ENCODE assay signal across 13 mouse cellular contexts in the genomic region with DNA sequence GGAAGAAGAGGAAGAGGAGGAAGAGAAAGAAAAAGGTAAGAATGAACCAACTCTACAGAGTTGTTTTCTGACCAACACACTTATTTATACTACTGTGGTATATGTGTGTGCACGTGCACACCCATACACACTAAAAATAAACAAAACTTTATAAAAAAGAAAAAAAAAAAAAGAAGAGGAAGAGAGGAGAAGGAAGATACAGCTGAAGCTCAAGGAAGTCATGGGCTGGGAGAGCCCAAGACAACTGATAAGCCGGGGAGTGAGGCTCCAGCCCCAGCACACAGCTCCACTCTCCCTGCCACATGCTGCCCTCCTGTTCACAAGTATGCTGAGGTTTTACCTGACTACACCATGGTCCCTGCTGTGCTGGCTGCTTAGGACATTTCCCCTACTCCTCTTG.
"Had no signal": no experiment of that assay in that cellular context is flagged by ENCODE, and none has a peak within 500 bp of the region (broad histone marks: within the 10 kb centered on the region; RNA-seq: fewer than 3 reads in every experiment).

No protein-coding gene starts in this region.

- H3K36me3 ChIP-seq: intestine, embryonic 15.5 days; kidney, embryonic 15.5 days; limb, embryonic 10.5 days; lung, embryonic 15.5 days; midbrain, embryonic 12.5 days had no signal

- H3K9me3 ChIP-seq: intestine, embryonic 15.5 days; kidney, embryonic 15.5 days; limb, embryonic 10.5 days; lung, embryonic 15.5 days; midbrain, embryonic 12.5 days had no signal

- DNase-seq: kidney, adult 2 months; kidney, postnatal 14 days; lung, postnatal 14 days; right cerebral cortex, postnatal 14 days; thymus, postnatal 14 days had no signal

- H3K9ac ChIP-seq: intestine, embryonic 15.5 days; kidney, embryonic 15.5 days; lung, embryonic 15.5 days; midbrain, embryonic 12.5 days had no signal

- H3K27me3 ChIP-seq: intestine, embryonic 15.5 days had no signal

- H3K4me3 ChIP-seq: intestine, embryonic 15.5 days; kidney, embryonic 15.5 days; limb, embryonic 10.5 days; lung, embryonic 15.5 days; midbrain, embryonic 12.5 days had no signal

- H3K4me2 ChIP-seq: intestine, embryonic 15.5 days; kidney, embryonic 15.5 days; lung, embryonic 15.5 days; midbrain, embryonic 12.5 days had no signal

- H3K27ac ChIP-seq: intestine, embryonic 15.5 days; kidney, embryonic 15.5 days; limb, embryonic 10.5 days; lung, embryonic 15.5 days; macrophage; midbrain, embryonic 12.5 days; stomach, postnatal 0 days had no signal

- ATAC-seq: intestine, embryonic 15.5 days; midbrain, embryonic 16.5 days had no signal
